Mouse (Mus musculus) cerebellum, adult 18-20 months (tissue): ENCODE data around the gene Dda1.

Experiments used
- DNase-seq, 2 experiments: peaks; one replicate each; pipeline ENCODE4 v3.0.0; 2021

Dda1 gene

GRCm38 (mm10) chr8:71497077-71497645 is 28.2 kb downstream of the Dda1 start:
- peak; percentile 50 to 57 for DNase-seq

- DNase-seq = peak in 1 of 2 experiments; percentile 27
Measured at GRCm38 (mm10) chr8:71497881-71498501, 29.0 kb downstream of the Dda1 start.

GRCm38 (mm10) chr8:71498816-71499690 is 30.1 kb downstream of the Dda1 start:
- no peak for DNase-seq

- DNase-seq = no peak
Measured at GRCm38 (mm10) chr8:71504349-71504748, 35.4 kb downstream of the Dda1 start.

GRCm38 (mm10) chr8:71505326-71505725 is 36.3 kb downstream of the Dda1 start:
- DNase-seq = no peak

GRCm38 (mm10) chr8:71505979-71506378 is 37.0 kb downstream of the Dda1 start:
- DNase-seq = peak; percentile 75 to 76

- peak; percentile 83 to 91 for DNase-seq
Measured at GRCm38 (mm10) chr8:71507589-71508104, 38.6 kb downstream of the Dda1 start.

GRCm38 (mm10) chr8:71509316-71509715 is 40.3 kb downstream of the Dda1 start:
- DNase-seq = no peak

GRCm38 (mm10) chr8:71511644-71512043 is 42.6 kb downstream of the Dda1 start, which contains the start of gene Plvap:
TSS of gene Plvap (minus strand) at chr8:71511752.
- DNase-seq = no peak

- no peak for DNase-seq
Measured at GRCm38 (mm10) chr8:71513018-71513754, 44.2 kb downstream of the Dda1 start.

- no peak for DNase-seq
Measured at GRCm38 (mm10) chr8:71515043-71515442, 46.0 kb downstream of the Dda1 start.

GRCm38 (mm10) chr8:71516786-71517185 is 47.8 kb downstream of the Dda1 start:
- DNase-seq = no peak

- DNase-seq = peak; percentile 56
Measured at GRCm38 (mm10) chr8:71519037-71519825, 50.2 kb downstream of the Dda1 start.

- peak; percentile 92 to 93 for DNase-seq
Measured at GRCm38 (mm10) chr8:71521634-71522033, 52.6 kb downstream of the Dda1 start.

- DNase-seq = no peak
Measured at GRCm38 (mm10) chr8:71525226-71526050, 56.4 kb downstream of the Dda1 start, which contains the start of gene Ccdc194. TSS of gene Ccdc194 (minus strand) at chr8:71525711.
